Mouse (Mus musculus) hindbrain, embryonic 16.5 days (tissue): ENCODE measurements around the gene Hspa2. TPM values are rescaled to one million over a fixed set of nuclear protein-coding genes. Genes with fewer than 3 reads are reported as not detected.

Experiments used
- ATAC-seq: fragments of 200-750 bp; cut with Nextera tagmentation; 2 replicates; pipeline ENCODE4 v1.8.0; 2017; ENCODE audit warnings: moderate TSS enrichment, moderate library complexity
- H3K27ac ChIP-seq: fragments of 300-500 bp; sonication (generic); 2 replicates; pipeline ENCODE4 v1.5.1; 2014; ENCODE audit warnings: low read depth, mild to moderate bottlenecking, control low read depth, low read length, moderate library complexity
- H3K27me3 ChIP-seq: fragments of 300-500 bp; sonication (generic); replicated peaks from 2 replicates; pipeline ENCODE4 v1.6.1; 2014; ENCODE audit warnings: low read length; ENCODE audit not compliant: control insufficient read depth, insufficient read depth
- H3K36me3 ChIP-seq: fragments of 300-500 bp; sonication (generic); 2 replicates; pipeline ENCODE4 v1.6.1; 2014; ENCODE audit warnings: mild to moderate bottlenecking, low read length, moderate library complexity, mixed read lengths; ENCODE audit not compliant: control insufficient read depth, insufficient read depth
- H3K4me1 ChIP-seq: fragments of 300-500 bp; sonication (generic); 2 replicates; pipeline ENCODE4 v1.6.1; 2014; ENCODE audit warnings: low read depth, low read length; ENCODE audit not compliant: control insufficient read depth, insufficient read depth
- H3K4me2 ChIP-seq: fragments of 300-500 bp; sonication (generic); 2 replicates; pipeline ENCODE4 v1.6.1; 2014; ENCODE audit warnings: mild to moderate bottlenecking, low read length, control low read depth, moderate library complexity
- H3K4me3 ChIP-seq: fragments of 300-500 bp; sonication (generic); 2 replicates; pipeline ENCODE4 v1.5.1; 2014; ENCODE audit warnings: mild to moderate bottlenecking, low read length, control low read depth, moderate library complexity
- H3K9ac ChIP-seq: fragments of 300-500 bp; sonication (generic); 2 replicates; pipeline ENCODE4 v1.6.1; 2014; ENCODE audit warnings: low read depth, mild to moderate bottlenecking, control low read depth, low read length, moderate library complexity
- H3K9me3 ChIP-seq: fragments of 300-500 bp; sonication (generic); 2 replicates; pipeline ENCODE4 v1.6.1; 2014; ENCODE audit warnings: mild to moderate bottlenecking, low read length, moderate library complexity; ENCODE audit not compliant: control insufficient read depth
- WGBS: fragments of 180-500 bp; shearing (Covaris S2); extraction: QIAGEN DNeasy Blood & Tissue Kit; methylation state at CpG from one replicate; pipeline ENCODE4 v1.1.7; 2014; 5-methylcytosine and 5-hydroxymethylcytosine counted together
- polyA plus RNA-seq: library from polyadenylated mRNA; unstranded; fragments of >200 nt; fragmentation: Nextera tagmentation; extraction: Ambion mirVana; gene quantifications from 2 replicates; pipeline ENCODE4 v1.2.1, GENCODE M21; 2015

Gene Hspa2
- polyA plus RNA-seq, 1 experiment from 2014 or later: 10.2 TPM

GRCm38 (mm10) chr12:76376649-76377048 lies 27.3 kb upstream of the Hspa2 start:
- no peak overlapping the region for H3K4me2 ChIP-seq
- 36% methylated on average over 7 of the region's 7 CpGs for WGBS
- ATAC-seq: no peak

GRCm38 (mm10) chr12:76377059-76377458 lies 26.9 kb upstream of the Hspa2 start:
- no peak overlapping the region for H3K27ac ChIP-seq
- H3K9me3 ChIP-seq: no peaks in the 10 kb centered on the region
- H3K36me3 ChIP-seq: no peaks in the 10 kb centered on the region
- no peak overlapping the region for H3K9ac ChIP-seq
- WGBS: 87% methylated on average over 6 of the region's 6 CpGs
- H3K27me3 ChIP-seq: no peaks in the 10 kb centered on the region
- H3K4me3 ChIP-seq: no peak overlapping the region
- no peak for ATAC-seq
- peaks cover 3% of the 10 kb centered on the region for H3K4me1 ChIP-seq
- H3K4me2 ChIP-seq: no peak overlapping the region

More at GRCm38 (mm10) chr12:76376649-76377048, 27.3 kb upstream of the Hspa2 start:
- Histone ChIP-seq H3K36me3 (no peaks in the 10 kb centered on the region), H3K9me3 (no peaks in the 10 kb centered on the region), H3K4me1 (peaks cover 7% of the 10 kb centered on the region), H3K27me3 (no peaks in the 10 kb centered on the region), H3K9ac (no peak overlapping the region), H3K27ac (no peak overlapping the region), H3K4me3 (no peak overlapping the region)

- Histone ChIP-seq H3K27ac (no peak overlapping the region), H3K27me3 (no peaks in the 10 kb centered on the region), H3K9ac (no peak overlapping the region), H3K4me1 (no peaks in the 10 kb centered on the region), H3K4me2 (no peak overlapping the region), H3K36me3 (no peaks in the 10 kb centered on the region), H3K4me3 (no peak overlapping the region), H3K9me3 (no peaks in the 10 kb centered on the region)
- ATAC-seq: no peak
- 91% methylated on average over 3 of the region's 3 CpGs for WGBS
These were observed 26.2 kb upstream of the Hspa2 start for GRCm38 (mm10) chr12:76377726-76378125.

- no peaks in the 10 kb centered on the region for H3K4me1 ChIP-seq
- H3K36me3 ChIP-seq: no peaks in the 10 kb centered on the region
- no peak overlapping the region for H3K27ac ChIP-seq
- H3K9me3 ChIP-seq: no peaks in the 10 kb centered on the region
- H3K9ac ChIP-seq: no peak overlapping the region
- H3K4me3 ChIP-seq: no peak overlapping the region
- no peaks in the 10 kb centered on the region for H3K27me3 ChIP-seq
- WGBS: 93% methylated on average over 5 of the region's 5 CpGs
- ATAC-seq: no peak
- H3K4me2 ChIP-seq: no peak overlapping the region
These were observed 25.4 kb upstream of the Hspa2 start for GRCm38 (mm10) chr12:76378556-76378955.

GRCm38 (mm10) chr12:76380151-76380550 lies 23.8 kb upstream of the Hspa2 start:
- H3K9ac ChIP-seq: no peak overlapping the region
- ATAC-seq: no peak
- no peaks in the 10 kb centered on the region for H3K27me3 ChIP-seq
- H3K4me2 ChIP-seq: no peak overlapping the region
- no peak overlapping the region for H3K4me3 ChIP-seq
- H3K27ac ChIP-seq: no peak overlapping the region
- no peaks in the 10 kb centered on the region for H3K9me3 ChIP-seq
- WGBS: 88% methylated on average over 7 of the region's 7 CpGs
- no peaks in the 10 kb centered on the region for H3K36me3 ChIP-seq
- H3K4me1 ChIP-seq: no peaks in the 10 kb centered on the region

GRCm38 (mm10) chr12:76385342-76385741 lies 18.6 kb upstream of the Hspa2 start:
- Histone ChIP-seq H3K27me3 (no peaks in the 10 kb centered on the region), H3K4me3 (no peak overlapping the region), H3K27ac (no peak overlapping the region), H3K4me1 (no peaks in the 10 kb centered on the region), H3K36me3 (0 out of 2 replicates have a peak, but pooled peaks cover 2% of the 10 kb centered on the region), H3K4me2 (no peak overlapping the region), H3K9me3 (no peaks in the 10 kb centered on the region), H3K9ac (no peak overlapping the region)
- no peak for ATAC-seq
- 94% methylated on average over 8 of the region's 8 CpGs for WGBS

GRCm38 (mm10) chr12:76388794-76389193 lies 15.2 kb upstream of the Hspa2 start:
- 53% methylated on average over 11 of the region's 11 CpGs for WGBS
- H3K9me3 ChIP-seq: no peaks in the 10 kb centered on the region

GRCm38 (mm10) chr12:76391595-76392271 lies 12.2 kb upstream of the Hspa2 start:
- Histone ChIP-seq H3K9me3 (no peaks in the 10 kb centered on the region), H3K27me3 (no peaks in the 10 kb centered on the region), H3K27ac (no peak overlapping the region), H3K4me2 (no peak overlapping the region), H3K36me3 (no peaks in the 10 kb centered on the region), H3K4me1 (no peaks in the 10 kb centered on the region), H3K4me3 (no peak overlapping the region), H3K9ac (no peak overlapping the region)
- 87% methylated on average over 3 of the region's 3 CpGs for WGBS
- ATAC-seq: no peak

More at GRCm38 (mm10) chr12:76388794-76389193, 15.2 kb upstream of the Hspa2 start:
- H3K4me2 ChIP-seq: no peak overlapping the region
- H3K9ac ChIP-seq: no peak overlapping the region
- no peaks in the 10 kb centered on the region for H3K27me3 ChIP-seq
- 0 out of 2 replicates have a peak, but pooled peaks cover 2% of the 10 kb centered on the region for H3K36me3 ChIP-seq
- H3K4me1 ChIP-seq: no peaks in the 10 kb centered on the region
- no peak overlapping the region for H3K4me3 ChIP-seq
- peak; percentile 60; the same call in 1 of the 2 replicates for ATAC-seq
- H3K27ac ChIP-seq: no peak overlapping the region

- WGBS: 86% methylated on average over 5 of the region's 5 CpGs
- Histone ChIP-seq H3K27me3 (no peaks in the 10 kb centered on the region), H3K9ac (no peak overlapping the region), H3K4me2 (no peak overlapping the region), H3K4me1 (no peaks in the 10 kb centered on the region), H3K36me3 (no peaks in the 10 kb centered on the region), H3K27ac (no peak overlapping the region), H3K4me3 (no peak overlapping the region), H3K9me3 (no peaks in the 10 kb centered on the region)
- no peak for ATAC-seq
These were observed 11.0 kb upstream of the Hspa2 start for GRCm38 (mm10) chr12:76392979-76393378.
